Mouse (Mus musculus) T-cell, adult 2 months (primary cell): ENCODE measurements around the gene Trim2.

Experiments used
- DNase-seq: peaks from one replicate; pipeline ENCODE4 v3.0.0; 2022; ENCODE audit warnings: low spot score

Gene Trim2

GRCm38 (mm10) chr3:84286311-84286710 is 20.4 kb downstream of the Trim2 start:
- DNase-seq = no peak

- no peak for DNase-seq
Measured at GRCm38 (mm10) chr3:84284796-84285195, 21.9 kb downstream of the Trim2 start.

GRCm38 (mm10) chr3:84283524-84283923 is 23.2 kb downstream of the Trim2 start:
- no peak for DNase-seq

- DNase-seq = no peak
Measured at GRCm38 (mm10) chr3:84281936-84282371, 24.7 kb downstream of the Trim2 start.

GRCm38 (mm10) chr3:84278809-84279208 is 27.9 kb downstream of the Trim2 start:
- no peak for DNase-seq

DNA sequence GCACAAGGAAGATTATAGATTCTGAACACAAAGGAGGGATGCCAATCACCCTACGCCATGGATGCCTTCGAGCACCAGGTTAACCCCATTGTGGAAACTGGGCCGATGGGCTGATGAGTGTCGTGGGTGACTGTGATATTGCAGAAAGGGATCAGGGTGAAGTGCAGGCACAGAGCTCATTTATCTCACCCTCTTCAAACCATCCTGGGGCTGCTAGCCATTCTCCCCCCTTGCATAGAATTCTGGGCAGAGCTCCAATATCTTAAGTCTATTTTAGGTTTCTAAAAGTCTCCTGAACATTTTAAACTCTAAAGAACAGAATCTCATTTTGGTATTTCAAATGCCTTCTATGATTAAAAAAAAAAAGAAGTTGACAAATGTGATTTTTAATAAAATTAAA is 31.6 kb downstream of the Trim2 start:
- no peak for DNase-seq

GRCm38 (mm10) chr3:84272293-84273015 is 34.2 kb downstream of the Trim2 start:
- DNase-seq = no peak

- no peak for DNase-seq
Measured at GRCm38 (mm10) chr3:84271794-84272193, 34.9 kb downstream of the Trim2 start.

- DNase-seq = no peak
Measured at GRCm38 (mm10) chr3:84271058-84271457, 35.6 kb downstream of the Trim2 start.

- DNase-seq = no peak
Measured at GRCm38 (mm10) chr3:84270624-84270995, 36.1 kb downstream of the Trim2 start.

- no peak for DNase-seq
Measured at GRCm38 (mm10) chr3:84269987-84270623, 36.6 kb downstream of the Trim2 start.

DNA sequence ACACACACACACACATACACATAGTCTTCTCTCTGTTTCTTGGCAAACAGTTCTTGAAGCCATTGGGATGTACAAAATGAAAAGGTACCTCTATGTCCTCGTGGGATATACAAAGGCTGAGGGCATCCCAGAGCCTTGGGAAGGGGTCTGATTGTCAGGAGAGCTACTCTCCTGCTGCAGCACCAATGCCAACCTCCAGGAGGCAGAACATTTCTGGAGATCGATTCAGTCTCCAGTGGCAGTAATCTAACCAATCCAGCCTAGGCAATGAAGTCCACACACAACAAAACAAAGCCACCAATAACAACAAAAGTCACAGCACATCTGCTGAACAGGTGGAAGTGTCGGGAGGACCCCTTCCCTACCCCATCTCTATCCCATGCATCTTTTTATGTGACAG is 38.2 kb downstream of the Trim2 start:
- DNase-seq = no peak

DNA sequence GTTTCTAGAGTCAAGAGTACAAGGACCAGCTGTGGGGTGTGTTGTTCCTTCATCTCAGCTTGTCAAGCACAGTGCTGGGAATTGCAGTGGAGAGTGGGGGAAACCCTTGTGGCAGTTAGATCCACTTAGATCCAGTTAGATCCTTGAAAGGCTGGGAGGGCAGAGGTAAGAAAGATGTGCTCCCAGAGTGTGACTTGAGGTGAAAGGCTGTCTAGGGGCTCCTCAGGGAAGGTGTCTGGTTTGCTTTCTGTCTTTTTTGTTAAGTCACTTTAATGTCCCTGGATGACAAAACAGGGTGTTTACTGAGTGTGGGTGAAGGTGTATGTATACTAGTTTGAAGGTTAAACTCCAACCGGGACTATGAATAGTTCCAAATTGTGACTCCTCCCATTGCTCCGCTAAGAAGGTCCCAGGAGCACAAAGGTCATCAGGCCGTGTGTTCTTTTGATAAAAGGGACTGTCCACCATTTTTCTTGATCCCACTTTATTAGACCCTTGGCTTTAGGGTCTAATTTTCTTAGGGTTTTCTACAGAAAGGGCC is 40.2 kb downstream of the Trim2 start:
- no peak for DNase-seq

DNA sequence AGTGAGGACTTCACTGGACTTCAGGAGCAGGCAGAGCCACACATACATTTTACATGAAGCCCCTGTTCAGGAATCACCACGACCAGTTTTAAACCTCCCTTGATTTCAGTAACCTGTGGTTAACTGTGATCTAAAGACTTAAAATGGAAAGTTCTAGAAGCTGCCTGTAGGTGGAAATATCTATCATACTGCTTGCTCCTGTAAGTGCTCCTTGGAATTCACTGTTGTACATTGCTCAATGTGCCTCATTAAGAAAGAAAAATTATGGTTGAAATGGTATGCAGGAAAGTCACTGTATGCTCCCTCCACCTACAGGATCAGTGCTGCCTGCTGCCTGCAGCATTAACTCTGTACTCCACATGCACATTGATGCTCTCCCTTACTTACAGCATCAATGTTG is 41.6 kb downstream of the Trim2 start:
- no peak for DNase-seq

- no peak for DNase-seq
Measured at GRCm38 (mm10) chr3:84264395-84264794, 42.3 kb downstream of the Trim2 start.

GRCm38 (mm10) chr3:84262804-84263203 is 43.9 kb downstream of the Trim2 start:
- DNase-seq = no peak

- no peak for DNase-seq
Measured at GRCm38 (mm10) chr3:84261863-84262262, 44.8 kb downstream of the Trim2 start.

GRCm38 (mm10) chr3:84260837-84261236 is 45.8 kb downstream of the Trim2 start:
- no peak for DNase-seq

DNA sequence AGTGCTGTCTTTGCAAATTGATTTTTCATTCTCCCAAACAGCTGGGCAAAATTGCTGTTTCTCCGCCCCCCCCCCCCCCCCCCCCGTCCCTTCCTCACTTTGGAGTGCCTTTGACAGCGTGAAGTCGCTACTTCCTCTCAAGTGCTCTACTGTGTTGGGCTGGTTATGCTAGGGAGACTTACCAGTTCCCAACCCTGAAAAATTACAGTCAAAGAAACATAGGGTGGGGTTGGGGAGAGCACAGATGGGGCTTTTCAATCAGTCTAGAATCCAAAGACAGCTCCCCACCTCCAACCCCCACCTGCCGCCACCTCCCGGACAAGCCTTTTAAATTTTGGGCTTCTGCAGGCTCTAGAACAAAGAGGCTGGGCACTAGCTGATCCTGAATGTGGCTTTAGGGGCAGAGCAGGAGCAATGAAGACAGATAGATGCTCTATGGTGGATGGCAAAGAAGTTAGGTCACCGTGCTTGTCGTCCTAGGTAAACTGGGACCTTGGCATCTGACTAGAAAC is 46.6 kb downstream of the Trim2 start:
- DNase-seq = peak; percentile 3

- peak; percentile 57 for DNase-seq
Measured at GRCm38 (mm10) chr3:84259281-84260023, 47.2 kb downstream of the Trim2 start.

DNA sequence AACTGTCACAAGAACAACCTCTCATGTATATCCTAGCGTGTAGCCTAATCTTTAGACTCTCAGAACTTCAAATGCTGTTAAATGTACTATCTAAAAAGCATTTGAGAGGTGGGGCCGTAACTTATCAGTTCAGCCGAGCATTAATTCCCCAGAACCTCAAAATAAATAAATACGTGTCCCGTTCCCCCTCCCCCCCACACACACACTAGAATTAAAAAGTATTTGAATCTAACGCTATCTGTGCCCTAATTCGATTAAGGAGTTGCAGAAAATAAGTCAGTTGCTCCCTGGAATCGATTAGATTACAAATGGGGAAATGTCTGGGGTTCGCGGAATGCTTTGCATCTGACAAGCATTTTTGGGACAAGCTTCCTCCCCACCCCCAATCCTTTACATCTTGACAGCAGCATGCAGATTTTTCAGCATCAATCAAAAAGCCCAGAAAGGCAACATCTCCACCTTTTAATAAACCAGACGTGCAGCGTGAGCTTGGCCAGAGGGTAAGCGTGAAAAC is 48.1 kb downstream of the Trim2 start:
- DNase-seq = no peak

DNA sequence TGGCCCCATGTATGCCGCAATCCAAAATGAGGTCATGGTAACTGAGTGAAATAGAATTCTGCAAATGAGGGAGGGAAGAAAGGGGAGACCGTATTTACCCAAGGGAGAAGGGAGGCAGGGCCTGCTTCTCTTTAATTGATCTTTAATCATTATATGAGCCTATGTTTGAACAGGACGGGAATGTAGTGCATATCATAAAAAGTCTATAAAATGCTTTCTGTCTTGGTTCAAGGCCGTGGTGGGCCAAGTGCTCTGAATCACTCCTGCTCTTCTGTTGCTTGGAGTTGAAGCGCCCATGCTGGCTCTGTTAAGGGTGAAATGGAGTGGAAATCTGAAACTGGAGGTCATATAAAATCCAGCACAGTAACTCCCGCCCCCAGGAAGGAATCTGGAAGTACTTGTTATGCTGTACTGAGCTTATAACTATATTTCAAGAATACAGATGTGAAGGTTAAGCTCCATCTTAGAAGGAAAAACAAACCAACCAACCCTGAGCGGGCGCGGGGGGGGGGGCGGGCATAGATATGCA is 48.6 kb downstream of the Trim2 start:
- no peak for DNase-seq
